Mouse (Mus musculus) Patski (cell line): ENCODE measurements around the gene Pkp3. TPM values are rescaled to one million over a fixed set of nuclear protein-coding genes. Genes with fewer than 3 reads are reported as not detected.
"Not testable (repeated sequence)": the region's sequence is repeated elsewhere in the genome, so short reads cannot be mapped to it uniquely, and the experiment has no call there.

Experiments
- ATAC-seq: fragments of 100-300 bp; one replicate; pipeline ENCODE4 v1.8.0; 2021
- CTCF ChIA-PET: fragments of 350-600 bp; sonication (Branson Sonifier 250); formaldehyde crosslinking; loops from one replicate; lab custom pipeline; 2022; ENCODE audit warnings: inconsistent platforms; lab: Charles Lee
- POLR2A ChIA-PET: fragments of 350-600 bp; sonication (Branson Sonifier 250); formaldehyde crosslinking; loops from one replicate; lab custom pipeline; 2022; ENCODE audit warnings: antibody characterized with exemption, inconsistent platforms; lab: Charles Lee
- DNase-seq: peaks from one replicate; pipeline ENCODE4 v3.0.0-alpha.2; 2011; ENCODE audit warnings: low read depth, low spot score
- H3K27me3 ChIP-seq: fragments of 371-371 bp; one replicate; pipeline ENCODE4 v1.5.1; 2021
- CTCF ChIP-seq: fragments of 100-300 bp; IDR thresholded peaks from one replicate; pipeline ENCODE4 v1.5.1; 2021
- in situ Hi-C: fragments of 300-500 bp; cut with MboI; formaldehyde crosslinking; loops from 3 replicates; pipeline ENCODE4 v1.11.1; 2018; ENCODE audit warnings: low pct_unique_long_range_greater_than_20kb, mixed read lengths
- polyA plus RNA-seq: library from polyadenylated mRNA; unstranded; gene quantifications from one replicate; pipeline ENCODE4 v1.2.3, GENCODE M21; 2021

Gene Pkp3
- 2.2 TPM for polyA plus RNA-seq

GRCm38 (mm10) chr7:141077841-141078240 is at the start of gene Pkp3:
Pkp3 (plus strand) TSS chr7:141078218.
- no peaks in the 10 kb centered on the region for H3K27me3 ChIP-seq
- POLR2A ChIA-PET: no interaction called here
- in situ Hi-C loops: no loop called here
- ATAC-seq (no peak), DNase-seq (no peak)
- CTCF ChIA-PET: interaction anchor here (2.0 kb wide), 1 partner anchor 8 kb away, joined by 7 read pairs; no protein-coding TSS in a partner anchor
- TF ChIP-seq CTCF: no peak

DNA sequence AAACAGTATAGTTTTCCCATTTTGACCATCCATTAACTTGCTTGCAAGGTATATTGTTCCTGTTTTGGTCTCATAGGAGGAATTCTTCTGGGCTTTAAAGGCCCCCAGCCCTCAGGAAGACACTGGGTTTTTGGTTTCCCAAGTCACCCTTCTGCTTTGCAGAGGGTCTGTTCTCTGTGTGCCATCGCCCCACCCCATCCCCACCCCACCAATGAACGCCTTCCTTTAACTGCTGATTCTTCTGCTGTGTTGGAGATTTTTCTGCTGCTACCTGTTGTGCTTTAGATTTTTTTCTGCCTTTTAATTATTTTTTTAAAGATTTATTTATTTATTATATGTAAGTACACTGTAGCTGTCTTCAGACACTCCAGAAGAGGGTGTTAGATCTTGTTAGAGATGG is 49.2 kb upstream of the Pkp3 start, which contains the start of gene Gm17387:
Gene Gm17387 (plus strand): TSS at position 301 of the 400 bp plus-strand sequence.
- in situ Hi-C loops: no loop called here
- POLR2A ChIA-PET: no interaction called here
- CTCF ChIA-PET: no interaction called here

DNA sequence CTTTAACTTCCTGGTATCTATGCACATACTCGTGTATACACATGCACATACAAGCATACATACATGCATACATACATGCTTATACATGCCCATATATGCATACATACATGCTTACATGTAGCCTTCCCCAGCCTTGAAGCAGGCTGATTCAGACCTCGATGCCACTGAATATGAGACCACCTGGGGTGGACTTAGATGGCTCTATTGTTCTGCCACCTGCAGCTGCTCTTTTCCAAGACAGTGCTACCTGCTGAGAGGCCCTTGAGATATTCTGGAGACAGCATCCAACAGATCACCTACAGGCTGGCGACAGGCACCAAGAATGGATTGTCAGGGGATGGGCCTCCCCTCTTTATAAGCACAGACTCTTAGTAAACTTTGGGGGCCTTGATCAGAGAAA is 47.6 kb upstream of the Pkp3 start:
- ChIA-PET POLR2A (no interaction called here), CTCF (no interaction called here)
- H3K27me3 ChIP-seq: no peaks in the 10 kb centered on the region
- in situ Hi-C loops: no loop called here
- no peak for TF ChIP-seq CTCF
- DNase-seq (no peak), ATAC-seq (no peak)

More for the DNA sequence above, 49.2 kb upstream of the Pkp3 start, which contains the start of gene Gm17387:
- H3K27me3 ChIP-seq: no peaks in the 10 kb centered on the region
- TF ChIP-seq CTCF: no peak
- DNase-seq (no peak), ATAC-seq (no peak)

- ChIA-PET CTCF (no interaction called here), POLR2A (interaction anchor here (0.7 kb wide), 1 partner anchor 32 kb away, joined by 3 read pairs; no protein-coding TSS in a partner anchor)
- in situ Hi-C loops: no loop called here
- ATAC-seq (no peak), DNase-seq (no peak)
- TF ChIP-seq CTCF: no peak
- H3K27me3 ChIP-seq: no peaks in the 10 kb centered on the region
Observed at GRCm38 (mm10) chr7:141032458-141033167, 45.4 kb upstream of the Pkp3 start.

- ATAC-seq, in situ Hi-C loops, CTCF ChIA-PET, POLR2A ChIA-PET, DNase-seq, H3K27me3 ChIP-seq: not testable (repeated sequence)
Observed at GRCm38 (mm10) chr7:141036624-141037023, 41.4 kb upstream of the Pkp3 start.

GRCm38 (mm10) chr7:141038090-141039032 is 39.7 kb upstream of the Pkp3 start:
- no peak for DNase-seq
- ATAC-seq: no peak
- TF ChIP-seq CTCF: no peak
- CTCF ChIA-PET: no interaction called here
- in situ Hi-C loops: no loop called here
- POLR2A ChIA-PET: no interaction called here
- H3K27me3 ChIP-seq: no peaks in the 10 kb centered on the region

DNA sequence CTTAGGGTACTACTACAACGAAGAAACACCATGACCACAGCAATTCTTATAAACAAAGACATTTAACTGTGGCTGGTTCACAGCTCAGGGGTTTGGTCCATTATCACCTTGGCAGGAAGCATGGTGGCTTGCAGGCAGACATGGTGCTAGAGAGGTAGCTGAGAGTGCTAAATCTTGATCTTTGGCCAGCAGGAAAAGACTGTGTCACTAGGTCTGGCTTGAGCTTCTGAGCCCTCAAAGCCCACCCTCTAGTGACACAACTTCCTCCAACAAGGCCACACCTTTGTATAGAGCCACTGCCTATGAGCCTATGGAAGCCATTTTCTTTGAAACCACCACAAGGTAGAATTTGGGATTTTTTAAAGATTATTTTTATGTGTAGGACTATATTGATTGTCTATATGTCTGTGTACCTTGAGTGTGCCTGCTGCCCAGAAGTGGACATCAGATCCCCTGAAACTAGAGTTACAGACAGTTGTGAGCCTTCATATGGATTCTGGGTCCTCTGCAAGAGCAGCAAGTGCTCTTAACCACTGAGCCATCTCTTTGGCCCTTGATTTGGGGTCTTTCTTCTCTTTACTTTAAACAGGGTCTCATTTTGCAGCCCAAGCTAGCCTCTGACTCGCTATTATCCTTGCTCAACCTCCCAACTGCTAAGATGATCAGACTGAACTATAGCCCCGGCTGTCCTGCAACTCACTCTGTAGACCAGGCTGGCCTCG is 38.5 kb upstream of the Pkp3 start:
- in situ Hi-C loops: no loop called here
- CTCF ChIA-PET: interaction anchor here (0.9 kb wide), 1 partner anchor 9 kb away, joined by 3 read pairs; no protein-coding TSS in a partner anchor
- no peak for TF ChIP-seq CTCF
- ATAC-seq (no peak), DNase-seq (no peak)
- POLR2A ChIA-PET: interaction anchor here (0.6 kb wide), 1 partner anchor 381 kb away, joined by 3 read pairs; no protein-coding TSS in a partner anchor
- H3K27me3 ChIP-seq: no peaks in the 10 kb centered on the region

DNA sequence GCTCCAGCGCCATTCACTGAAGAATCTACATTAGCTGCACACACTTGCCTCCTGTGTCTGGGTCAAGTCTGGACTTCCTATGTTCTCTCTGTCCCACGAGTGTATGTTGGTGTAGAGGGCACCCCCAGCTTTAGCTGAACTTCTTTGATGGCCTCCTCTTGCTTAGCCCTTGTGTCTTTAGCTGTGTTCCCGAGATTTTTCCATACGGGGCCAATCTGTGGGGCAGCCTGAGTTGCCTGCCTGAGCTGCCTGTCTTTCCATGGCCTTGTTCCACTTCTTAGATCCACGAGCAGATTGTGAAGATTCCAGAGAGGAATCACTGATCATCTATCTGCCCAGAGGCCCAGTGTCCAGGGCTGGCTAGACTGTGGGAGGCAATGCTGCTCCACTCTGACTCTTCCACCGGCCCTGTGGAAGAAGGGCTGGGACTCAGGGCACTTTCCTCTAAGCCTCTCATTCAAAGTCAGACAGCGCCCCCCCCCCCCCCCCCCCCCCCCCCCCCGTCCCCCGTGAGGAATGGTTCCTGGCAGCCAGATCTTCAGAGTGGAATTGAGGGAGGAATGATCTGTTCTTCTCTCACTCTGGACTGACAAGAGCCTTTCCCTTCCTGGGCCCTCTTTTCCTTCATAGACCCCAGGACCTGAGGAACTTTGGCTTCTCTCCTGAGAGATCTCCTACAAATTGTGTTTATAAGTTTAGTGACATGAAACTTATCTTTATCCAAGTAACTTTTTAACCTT is 37.0 kb upstream of the Pkp3 start:
- in situ Hi-C loops: no loop called here
- no peaks in the 10 kb centered on the region for H3K27me3 ChIP-seq
- TF ChIP-seq CTCF: no peak
- DNase-seq (no peak), ATAC-seq (peak; percentile 6)
- ChIA-PET POLR2A (interaction anchor here (0.7 kb wide), 1 partner anchor 13 kb away, joined by 8 read pairs; no protein-coding TSS in a partner anchor), CTCF (interaction anchor here (0.8 to 1.2 kb wide), 2 partner anchors 33 to 99 kb away, joined by 4 read pairs; partner anchors contain the start of gene Pgghg)

DNA sequence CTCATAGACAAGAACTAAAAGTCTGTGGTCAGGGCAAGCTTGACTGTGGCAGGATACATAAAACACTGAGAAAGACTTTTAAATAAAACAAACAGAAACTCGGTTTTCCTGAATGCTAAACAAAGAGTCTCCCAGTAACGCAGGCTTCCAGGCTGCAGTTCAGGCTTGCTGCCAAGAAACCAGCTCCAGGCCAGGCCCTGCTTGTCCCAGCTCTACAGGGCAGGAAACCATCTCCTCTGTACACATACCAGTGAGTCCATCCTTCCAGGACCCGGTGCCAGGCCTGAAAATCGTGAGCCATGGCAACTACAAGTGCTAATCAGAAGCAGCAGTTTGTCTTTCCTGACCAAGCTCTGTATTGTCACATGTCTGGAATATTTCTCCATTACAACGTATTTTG is 36.4 kb upstream of the Pkp3 start:
- in situ Hi-C loops: no loop called here
- TF ChIP-seq CTCF: no peak
- ChIA-PET POLR2A (no interaction called here), CTCF (interaction anchor here (0.8 to 1.2 kb wide), 2 partner anchors 33 to 100 kb away, joined by 4 read pairs; partner anchors contain the start of gene Pgghg)
- DNase-seq (peak; percentile 66), ATAC-seq (peak; percentile 84)
- H3K27me3 ChIP-seq: no peaks in the 10 kb centered on the region
